Mouse (Mus musculus) C2C12 (cell line): ENCODE measurements around the gene Exo5. TPM values are rescaled to one million over a fixed set of nuclear protein-coding genes. Genes with fewer than 3 reads are reported as not detected.

Source experiments
- H3K27me3 ChIP-seq: one replicate; pipeline ENCODE4 v1.6.1; 2011; ENCODE audit not compliant: control insufficient read depth, insufficient read depth, insufficient read length
- H3K36me3 ChIP-seq: one replicate; pipeline ENCODE4 v1.6.1; 2011; ENCODE audit not compliant: control insufficient read depth, insufficient read depth
- H3K4me3 ChIP-seq: one replicate; pipeline ENCODE4 v1.5.1; 2011; ENCODE audit warnings: mild to moderate bottlenecking, control low read depth; ENCODE audit not compliant: poor library complexity, insufficient read depth, severe bottlenecking
- H3K79me2 ChIP-seq: one replicate; pipeline ENCODE4 v1.6.1; 2011; ENCODE audit not compliant: control insufficient read depth, insufficient read depth
- H3K79me3 ChIP-seq: one replicate; pipeline ENCODE4 v1.6.1; 2011; ENCODE audit warnings: low read depth, control low read depth
- H3ac ChIP-seq: one replicate; pipeline ENCODE3; 2011; ENCODE audit warnings: low read depth; ENCODE audit not compliant: control insufficient read depth, insufficient read length
- CEBPB ChIP-seq: IDR thresholded peaks from one replicate; pipeline ENCODE4 v1.6.1; 2011; ENCODE audit warnings: low read depth, mild to moderate bottlenecking, control low read depth, moderate library complexity
- CTCF ChIP-seq: IDR thresholded peaks from one replicate; pipeline ENCODE4 v1.5.1; 2011; ENCODE audit not compliant: control insufficient read depth, insufficient read depth, insufficient read length
- FOSL1 ChIP-seq: IDR thresholded peaks from one replicate; pipeline ENCODE4 v1.8.0; 2011; ENCODE audit warnings: mild to moderate bottlenecking, low read length; ENCODE audit not compliant: poor library complexity, insufficient read depth, severe bottlenecking
- MAX ChIP-seq: IDR thresholded peaks from one replicate; pipeline ENCODE4 v1.6.1; 2011; ENCODE audit warnings: mild to moderate bottlenecking, control low read depth
- MYOD1 ChIP-seq: IDR thresholded peaks from one replicate; pipeline ENCODE4 v1.6.1; 2011; ENCODE audit warnings: low read depth; ENCODE audit not compliant: control insufficient read depth, insufficient read length
- MYOG ChIP-seq: IDR thresholded peaks from one replicate; pipeline ENCODE4 v1.6.1; 2011; ENCODE audit not compliant: control insufficient read depth, insufficient read length; ENCODE audit errors: extremely low read depth
- USF1 ChIP-seq: IDR thresholded peaks from one replicate; pipeline ENCODE4 v1.6.1; 2011; ENCODE audit warnings: low read depth, mild to moderate bottlenecking, control low read depth, moderate library complexity
- polyA plus RNA-seq: library from polyadenylated mRNA; unstranded; fragments of >200 nt; fragmentation: generic; extraction: Trizol; gene quantifications from one replicate; pipeline ENCODE4 v1.2.1, GENCODE M21; 2012; ENCODE audit warnings: missing spikeins

The Exo5 gene
- polyA plus RNA-seq, 1 experiment: 14.1 TPM

- Histone ChIP-seq H3K27me3 (no peaks in the 10 kb centered on the region), H3K36me3 (peaks cover 8% of the 10 kb centered on the region), H3ac (no peak overlapping the region), H3K79me2 (no peaks in the 10 kb centered on the region), H3K4me3 (no peak overlapping the region), H3K79me3 (no peaks in the 10 kb centered on the region)
- TF ChIP-seq FOSL1 (no peak), MAX (no peak), MYOG (no peak), CTCF (no peak), CEBPB (no peak)
These were observed 5.9 kb upstream of the Exo5 start for GRCm38 (mm10) chr4:120930736-120931135.

- Histone ChIP-seq H3K36me3 (peaks cover 8% of the 10 kb centered on the region), H3K79me2 (peaks cover 9% of the 10 kb centered on the region), H3K27me3 (no peaks in the 10 kb centered on the region), H3ac (no peak overlapping the region), H3K4me3 (no peak overlapping the region), H3K79me3 (peaks cover 3% of the 10 kb centered on the region)
- no peak for TF ChIP-seq USF1
- no peak for TF ChIP-seq CEBPB
- no peak for TF ChIP-seq FOSL1
- no peak for TF ChIP-seq MYOD1
- no peak for TF ChIP-seq MAX
- TF ChIP-seq MYOG: no peak
- no peak for TF ChIP-seq CTCF
These were observed 3.9 kb upstream of the Exo5 start for GRCm38 (mm10) chr4:120928686-120929085.

- Histone ChIP-seq H3K79me3 (peaks cover 4% of the 10 kb centered on the region), H3ac (no peak overlapping the region), H3K36me3 (peaks cover 19% of the 10 kb centered on the region), H3K27me3 (no peaks in the 10 kb centered on the region), H3K4me3 (peak overlapping the region; percentile 49), H3K79me2 (peaks cover 20% of the 10 kb centered on the region)
- no peak for TF ChIP-seq MAX
- TF ChIP-seq USF1: peak; percentile 88
These were observed 569 bp upstream of the Exo5 start for GRCm38 (mm10) chr4:120925386-120925785.

- H3K79me3 ChIP-seq: peaks cover 4% of the 10 kb centered on the region
- no peak overlapping the region for H3ac ChIP-seq
- peaks cover 16% of the 10 kb centered on the region for H3K36me3 ChIP-seq
- H3K79me2 ChIP-seq: peaks cover 20% of the 10 kb centered on the region
- H3K4me3 ChIP-seq: no peak overlapping the region
- TF ChIP-seq MYOD1: no peak
- no peak for TF ChIP-seq MYOG
- no peak for TF ChIP-seq FOSL1
- no peak for TF ChIP-seq MAX
- TF ChIP-seq USF1: no peak
- no peak for TF ChIP-seq CEBPB
- TF ChIP-seq CTCF: no peak
- no peaks in the 10 kb centered on the region for H3K27me3 ChIP-seq
These were observed 3.4 kb downstream of the Exo5 start for GRCm38 (mm10) chr4:120921461-120921860.

GRCm38 (mm10) chr4:120914501-120914900 lies 10.3 kb downstream of the Exo5 start:
- Histone ChIP-seq H3K27me3 (no peaks in the 10 kb centered on the region), H3ac (no peak overlapping the region), H3K79me2 (no peaks in the 10 kb centered on the region), H3K4me3 (no peak overlapping the region), H3K79me3 (no peaks in the 10 kb centered on the region), H3K36me3 (no peaks in the 10 kb centered on the region)
- TF ChIP-seq CTCF (no peak), CEBPB (no peak), USF1 (no peak), FOSL1 (no peak), MYOG (no peak), MYOD1 (no peak), MAX (no peak)

- Histone ChIP-seq H3ac (no peak overlapping the region), H3K79me3 (no peaks in the 10 kb centered on the region), H3K4me3 (no peak overlapping the region), H3K79me2 (no peaks in the 10 kb centered on the region), H3K27me3 (no peaks in the 10 kb centered on the region), H3K36me3 (no peaks in the 10 kb centered on the region)
- TF ChIP-seq MAX: no peak
- no peak for TF ChIP-seq MYOG
- TF ChIP-seq CTCF: no peak
- TF ChIP-seq CEBPB: no peak
- no peak for TF ChIP-seq USF1
- TF ChIP-seq MYOD1: no peak
- no peak for TF ChIP-seq FOSL1
These were observed 11.0 kb downstream of the Exo5 start for GRCm38 (mm10) chr4:120913861-120914260.
